Mouse (Mus musculus) hindbrain, embryonic 11.5 days (tissue): ENCODE data around the gene Hoxb13. TPM values are rescaled to one million over a fixed set of nuclear protein-coding genes. Genes with fewer than 3 reads are reported as not detected.

Source experiments
- ATAC-seq: fragments of 200-750 bp; cut with Nextera tagmentation; 2 replicates; pipeline ENCODE4 v1.8.0; 2017; ENCODE audit warnings: mild to moderate bottlenecking, moderate TSS enrichment, moderate library complexity; ENCODE audit not compliant: low FRiP score
- DNase-seq: peaks from one replicate; pipeline ENCODE4 v3.0.0-alpha.2; 2015; ENCODE audit warnings: low spot score
- H3K27ac ChIP-seq: fragments of 300-500 bp; sonication (generic); 2 replicates; pipeline ENCODE4 v1.5.1; 2014; ENCODE audit warnings: mild to moderate bottlenecking, low read depth, low read length
- H3K27me3 ChIP-seq: fragments of 300-500 bp; sonication (generic); 2 replicates; pipeline ENCODE4 v1.6.1; 2014; ENCODE audit warnings: mild to moderate bottlenecking, low read length, moderate library complexity, mixed read lengths; ENCODE audit not compliant: control insufficient read depth, insufficient read depth
- H3K36me3 ChIP-seq: fragments of 300-500 bp; sonication (generic); 2 replicates; pipeline ENCODE4 v1.6.1; 2014; ENCODE audit warnings: mild to moderate bottlenecking, low read length, moderate library complexity, mixed read lengths; ENCODE audit not compliant: control insufficient read depth, insufficient read depth
- H3K4me1 ChIP-seq: fragments of 300-500 bp; sonication (generic); replicated peaks from 2 replicates; pipeline ENCODE4 v1.6.1; 2014; ENCODE audit warnings: low read length, mixed read lengths; ENCODE audit not compliant: control insufficient read depth, insufficient read depth
- H3K4me2 ChIP-seq: fragments of 300-500 bp; sonication (generic); replicated peaks from 2 replicates; pipeline ENCODE4 v1.6.1; 2014; ENCODE audit warnings: mild to moderate bottlenecking, low read depth, low read length
- H3K4me3 ChIP-seq: fragments of 300-500 bp; sonication (generic); 2 replicates; pipeline ENCODE4 v1.5.1; 2014; ENCODE audit warnings: low read depth, low read length
- H3K9ac ChIP-seq: fragments of 300-500 bp; sonication (generic); 2 replicates; pipeline ENCODE4 v1.6.1; 2014; ENCODE audit warnings: low read depth, low read length
- H3K9me3 ChIP-seq: fragments of 300-500 bp; sonication (generic); 2 replicates; pipeline ENCODE4 v1.6.1; 2016; ENCODE audit warnings: low read length; ENCODE audit not compliant: control insufficient read depth
- WGBS: fragments of 180-500 bp; shearing (Covaris S2); extraction: QIAGEN DNeasy Blood & Tissue Kit; methylation state at CpG from one replicate; pipeline ENCODE4 v1.1.7; 2014; 5-methylcytosine and 5-hydroxymethylcytosine counted together
- polyA plus RNA-seq: library from polyadenylated mRNA; unstranded; fragments of >200 nt; fragmentation: Nextera tagmentation; extraction: Ambion mirVana; gene quantifications from 2 replicates; pipeline ENCODE4 v1.2.1, GENCODE M21; 2014

The Hoxb13 gene
- polyA plus RNA-seq, 1 experiment from 2014 or later = not detected

GRCm38 (mm10) chr11:96204351-96204750 lies 10.2 kb downstream of the Hoxb13 start:
- ATAC-seq = no peak
- no peak overlapping the region for H3K4me3 ChIP-seq

GRCm38 (mm10) chr11:96205426-96206131 lies 11.5 kb downstream of the Hoxb13 start:
- DNase-seq = peak; percentile 35
- ATAC-seq = no peak

More at GRCm38 (mm10) chr11:96204351-96204750, 10.2 kb downstream of the Hoxb13 start:
- WGBS = under 1% methylated on average over 11 of the region's 11 CpGs
- 0 out of 2 replicates have a peak, but pooled peaks cover 2% of the 10 kb centered on the region for H3K4me1 ChIP-seq
- no peaks in the 10 kb centered on the region for H3K9me3 ChIP-seq
- H3K27me3 ChIP-seq = peaks cover 93% of the 10 kb centered on the region
- H3K9ac ChIP-seq = no peak overlapping the region
- DNase-seq = peak; percentile 53
- no peak overlapping the region for H3K4me2 ChIP-seq
- no peak overlapping the region for H3K27ac ChIP-seq
- H3K36me3 ChIP-seq = no peaks in the 10 kb centered on the region

GRCm38 (mm10) chr11:96223813-96224212 lies 29.7 kb downstream of the Hoxb13 start:
- Histone ChIP-seq H3K4me3 (no peak overlapping the region), H3K9me3 (no peaks in the 10 kb centered on the region), H3K4me2 (no peak overlapping the region), H3K36me3 (no peaks in the 10 kb centered on the region), H3K27me3 (0 out of 2 replicates have a peak, but pooled peaks cover 2% of the 10 kb centered on the region), H3K9ac (no peak overlapping the region), H3K27ac (no peak overlapping the region), H3K4me1 (no peaks in the 10 kb centered on the region)
- no peak for ATAC-seq
- WGBS = 40% methylated on average over 2 of the region's 2 CpGs
- peak; percentile 8 for DNase-seq

More at GRCm38 (mm10) chr11:96205426-96206131, 11.5 kb downstream of the Hoxb13 start:
- no peaks in the 10 kb centered on the region for H3K36me3 ChIP-seq
- no peak overlapping the region for H3K4me3 ChIP-seq
- H3K9me3 ChIP-seq = no peaks in the 10 kb centered on the region
- no peaks in the 10 kb centered on the region for H3K4me1 ChIP-seq
- peaks cover 85% of the 10 kb centered on the region for H3K27me3 ChIP-seq
- H3K27ac ChIP-seq = no peak overlapping the region
- no peak overlapping the region for H3K9ac ChIP-seq
- WGBS = 6% methylated on average over 15 of the region's 15 CpGs
- no peak overlapping the region for H3K4me2 ChIP-seq

- no peak overlapping the region for H3K27ac ChIP-seq
- WGBS = 80% methylated on average over 9 of the region's 9 CpGs
- no peak overlapping the region for H3K4me2 ChIP-seq
- H3K9me3 ChIP-seq = no peaks in the 10 kb centered on the region
- no peak overlapping the region for H3K9ac ChIP-seq
- DNase-seq (no peak), ATAC-seq (no peak)
- H3K4me1 ChIP-seq = no peaks in the 10 kb centered on the region
- no peaks in the 10 kb centered on the region for H3K36me3 ChIP-seq
- 0 out of 2 replicates have a peak, but pooled peaks cover 2% of the 10 kb centered on the region for H3K27me3 ChIP-seq
- no peak overlapping the region for H3K4me3 ChIP-seq
These were observed 33.6 kb downstream of the Hoxb13 start for GRCm38 (mm10) chr11:96227676-96228075.

GRCm38 (mm10) chr11:96234906-96235305 lies 40.8 kb downstream of the Hoxb13 start:
- Histone ChIP-seq H3K4me2 (no peak overlapping the region), H3K9ac (no peak overlapping the region), H3K36me3 (no peaks in the 10 kb centered on the region), H3K27me3 (peaks cover 6% of the 10 kb centered on the region), H3K4me1 (no peaks in the 10 kb centered on the region), H3K9me3 (no peaks in the 10 kb centered on the region), H3K27ac (no peak overlapping the region), H3K4me3 (no peak overlapping the region)
- no peak for ATAC-seq
- peak; percentile 71 for DNase-seq
- WGBS = 5% methylated on average over 12 of the region's 12 CpGs

- Histone ChIP-seq H3K27me3 (peaks cover 7% of the 10 kb centered on the region), H3K36me3 (no peaks in the 10 kb centered on the region), H3K9ac (no peak overlapping the region), H3K4me1 (no peaks in the 10 kb centered on the region), H3K27ac (no peak overlapping the region), H3K4me3 (no peak overlapping the region), H3K9me3 (no peaks in the 10 kb centered on the region), H3K4me2 (no peak overlapping the region)
- 4% methylated on average over 7 of the region's 7 CpGs for WGBS
- DNase-seq = peak; percentile 76
- no peak for ATAC-seq
These were observed 46.1 kb downstream of the Hoxb13 start for GRCm38 (mm10) chr11:96240211-96240610.

Other genes starting within 250 kb of the Hoxb13 start
- 80.6 and 83.9 TPM in 2 replicates for gene Igf2bp1, start 188.4 kb upstream of the Hoxb13 start, polyA plus RNA-seq
- not detected in 2 replicates for gene Gip, start 169.8 kb upstream of the Hoxb13 start, polyA plus RNA-seq
- gene Snf8, start 159.4 kb upstream of the Hoxb13 start, polyA plus RNA-seq = 47.3 and 48.8 TPM in 2 replicates
- gene Ube2z, start 128.9 kb upstream of the Hoxb13 start, polyA plus RNA-seq = 20.9 and 25.2 TPM in 2 replicates
- gene Atp5g1, start 118.6 kb upstream of the Hoxb13 start, polyA plus RNA-seq = 474 and 485 TPM in 2 replicates
- gene Calcoco2, start 82.4 kb upstream of the Hoxb13 start, polyA plus RNA-seq = 0.17 TPM in 1 of 2 replicates, not detected in the other
- gene Ttll6, start 60.5 kb upstream of the Hoxb13 start, polyA plus RNA-seq = 0.07 and 0.12 TPM in 2 replicates
- 0.80 and 3.2 TPM in 2 replicates for gene Hoxb9, start 77.1 kb downstream of the Hoxb13 start, polyA plus RNA-seq
- 3.1 and 7.0 TPM in 2 replicates for gene Hoxb8, start 87.6 kb downstream of the Hoxb13 start, polyA plus RNA-seq
- gene Hoxb7, start 92.3 kb downstream of the Hoxb13 start, polyA plus RNA-seq = 4.0 and 11.2 TPM in 2 replicates
- 15.9 and 38.5 TPM in 2 replicates for gene Hoxb6, start 98.2 kb downstream of the Hoxb13 start, polyA plus RNA-seq
- gene Hoxb5, start 109.0 kb downstream of the Hoxb13 start, polyA plus RNA-seq = 33.1 and 42.5 TPM in 2 replicates
- 3.5 and 5.1 TPM in 2 replicates for gene Hoxb4, start 124.0 kb downstream of the Hoxb13 start, polyA plus RNA-seq
- 10.5 and 13.1 TPM in 2 replicates for gene Hoxb3, start 129.0 kb downstream of the Hoxb13 start, polyA plus RNA-seq
- 64.9 and 67.5 TPM in 2 replicates for gene Hoxb2, start 156.2 kb downstream of the Hoxb13 start, polyA plus RNA-seq
- gene Hoxb1, start 171.4 kb downstream of the Hoxb13 start, polyA plus RNA-seq = 7.3 and 8.2 TPM in 2 replicates